Mouse (Mus musculus): ENCODE measurements around the gene Cyp4x1.
"Not testable (repeated sequence)": the region's sequence is repeated elsewhere in the genome, so short reads cannot be mapped to it uniquely, and the experiment has no call there.

Gene Cyp4x1

DNA sequence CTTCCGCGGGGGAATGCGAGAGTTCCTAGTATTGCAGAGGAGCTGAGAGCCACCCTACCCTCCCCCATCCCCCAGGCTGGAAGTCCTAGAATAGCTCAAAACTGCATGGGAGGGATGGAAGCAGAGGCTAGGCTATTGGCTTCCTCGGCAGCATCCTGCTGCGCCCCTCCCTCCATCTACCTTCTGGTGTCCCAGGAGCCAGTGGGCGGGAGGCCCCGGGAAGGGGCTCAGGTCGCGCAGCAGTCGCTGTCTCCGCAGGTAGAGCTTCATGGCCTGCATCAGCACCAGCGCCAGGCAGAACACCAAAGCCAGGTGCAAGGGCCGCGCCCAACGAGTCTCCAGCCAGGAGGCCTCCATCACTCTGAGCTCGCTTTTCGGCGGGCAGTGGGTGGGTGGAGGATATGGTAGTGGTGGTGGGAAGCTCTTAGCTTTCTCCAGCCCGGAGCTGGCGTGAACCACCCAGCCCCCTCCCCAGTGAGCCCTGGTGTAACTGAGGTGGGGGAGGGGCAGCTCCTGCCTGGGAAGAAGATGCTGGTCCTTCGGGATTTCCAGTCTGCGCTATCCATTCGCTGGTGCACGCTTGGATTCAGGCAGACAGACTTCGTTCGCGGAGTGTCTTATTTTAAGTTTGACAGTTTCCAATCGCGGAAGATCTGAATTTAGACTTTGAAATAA, at the start of gene Cyp4x1:
TSS of gene Cyp4x1 (minus strand) at position 661 of the 675 bp plus-strand sequence.
- peak; percentile 50 for DNase-seq (ENCODE audit: low read depth, low spot score)

DNA sequence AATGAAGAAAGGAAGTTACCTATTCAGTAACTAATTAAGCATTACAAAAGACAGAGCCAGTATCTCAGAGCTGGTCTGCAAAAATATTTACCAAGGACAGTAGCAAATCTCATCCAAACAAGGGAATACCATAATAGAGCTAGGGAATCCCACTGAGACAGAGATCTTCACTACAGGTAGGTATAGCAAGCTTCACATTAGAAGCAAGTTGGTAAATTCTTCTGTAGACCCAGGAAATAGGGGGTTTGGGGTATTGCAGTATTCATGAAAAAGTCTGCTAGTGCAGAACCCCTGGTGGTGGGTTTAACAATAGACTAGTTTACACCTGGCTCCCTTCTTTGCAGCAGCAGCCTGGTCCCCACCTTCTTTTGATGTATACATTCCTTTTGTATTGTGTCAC, 42.1 kb upstream of the Cyp4x1 start:
- DNase-seq (ENCODE audit: low read depth, low spot score), result peak; percentile 91

DNA sequence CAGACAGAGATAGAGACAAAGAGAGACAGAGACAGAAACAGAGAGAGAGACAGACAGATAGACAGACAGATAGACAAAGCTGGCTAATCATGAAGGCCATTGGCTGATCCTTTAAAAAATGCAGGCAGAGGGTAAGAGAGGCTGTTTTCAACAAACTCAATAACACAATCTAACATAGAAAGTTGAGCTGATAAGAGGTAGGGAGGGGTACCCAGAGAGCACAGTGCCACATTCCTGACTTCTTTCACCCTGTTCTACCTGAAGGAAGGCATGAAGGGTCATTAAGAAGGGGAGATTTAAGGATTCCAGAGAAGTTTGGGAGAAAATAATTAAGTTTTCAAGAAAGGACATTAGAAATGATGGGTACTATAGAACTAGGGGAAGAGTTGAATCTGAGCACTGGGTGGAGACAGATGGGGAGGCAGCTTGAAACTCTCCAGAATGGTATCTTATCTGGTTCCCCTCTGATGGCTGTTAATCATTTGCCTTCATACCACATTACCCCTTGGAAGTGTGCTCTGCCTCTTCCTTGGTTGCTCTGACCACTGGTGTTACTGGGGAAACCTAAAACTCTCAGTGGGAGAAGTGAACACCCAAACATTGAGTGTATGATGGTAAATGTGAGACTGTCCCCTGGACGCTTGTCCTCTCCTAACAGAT, 40.7 kb upstream of the Cyp4x1 start:
- DNase-seq (ENCODE audit: low read depth, low spot score), result no peak

DNA sequence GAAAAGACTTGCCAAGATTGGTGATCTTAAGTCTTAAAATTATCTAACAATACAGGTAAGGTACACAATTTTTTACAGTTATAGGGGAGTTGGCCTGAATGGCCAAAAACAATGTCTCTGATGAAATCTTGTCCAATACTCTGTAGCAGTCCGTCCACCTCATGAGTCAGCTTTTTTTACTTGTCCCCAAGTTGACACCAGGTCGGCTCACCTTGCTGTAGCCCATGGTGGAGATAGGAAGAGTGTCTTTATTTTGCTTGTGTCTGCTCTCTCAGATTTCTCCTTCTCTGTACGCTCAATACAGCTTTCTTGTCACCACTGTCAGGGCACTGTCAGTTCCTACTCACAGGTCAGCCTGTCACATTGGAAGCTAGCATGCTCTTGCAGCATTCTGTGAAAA, 24.9 kb upstream of the Cyp4x1 start:
- not testable (repeated sequence) for DNase-seq (ENCODE audit: low read depth, low spot score)

DNA sequence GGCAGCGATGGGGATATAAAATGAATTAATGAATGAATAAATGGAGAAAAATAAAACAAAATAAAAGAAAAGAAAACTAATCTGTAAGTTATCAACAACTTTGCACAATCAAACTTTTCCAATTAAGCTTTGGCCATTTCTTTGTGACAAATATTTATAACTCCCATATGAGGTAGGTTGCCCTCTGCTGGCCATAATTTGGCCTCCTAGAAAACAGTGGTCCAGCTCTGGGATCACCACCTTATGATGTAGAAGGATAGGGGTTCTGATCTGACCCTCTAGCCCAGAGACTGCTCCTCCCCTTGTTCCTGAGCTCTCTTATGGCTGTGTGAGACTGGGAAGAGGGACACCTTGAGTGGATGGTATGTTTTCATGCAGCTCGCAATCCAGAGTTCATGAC, 20.6 kb upstream of the Cyp4x1 start:
- DNase-seq (ENCODE audit: low read depth, low spot score), result no peak

DNA sequence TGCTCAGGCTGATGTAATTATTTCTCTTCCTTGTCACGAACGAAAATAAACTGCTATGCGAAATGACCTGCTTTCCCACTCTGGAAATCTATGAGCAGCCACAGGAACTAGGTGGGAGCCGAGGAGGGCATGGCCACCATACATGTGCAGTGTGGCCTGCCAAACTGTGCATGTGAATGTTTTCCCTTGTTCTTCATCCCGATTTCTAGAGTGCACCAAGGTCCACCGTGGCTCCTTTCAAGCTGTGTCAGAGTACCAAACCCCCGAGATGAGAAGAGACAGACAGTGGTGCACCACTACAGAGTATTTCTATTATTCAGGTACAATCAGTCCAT, 182 bp upstream of the Cyp4x1 start:
- no peak for DNase-seq (ENCODE audit: low read depth, low spot score)

DNA sequence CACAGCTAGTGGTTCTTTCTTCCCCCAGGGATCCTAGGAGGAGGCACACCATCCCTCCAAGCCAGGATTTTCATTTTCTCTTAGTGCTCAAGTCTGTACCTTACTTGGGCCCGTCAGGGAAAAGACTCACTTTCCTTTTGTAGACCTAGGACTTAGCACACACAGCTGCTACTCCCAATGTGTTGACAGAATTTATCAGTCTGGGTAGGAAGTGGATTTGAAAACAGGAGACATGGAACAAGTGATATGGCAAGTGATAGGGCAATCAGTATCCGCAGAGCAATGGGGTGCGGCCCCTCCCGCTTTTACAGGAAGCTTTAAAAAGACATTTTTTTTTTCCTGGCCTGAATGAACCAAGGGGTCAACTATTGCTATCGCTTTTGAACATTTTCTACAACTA, 996 bp downstream of the Cyp4x1 start:
- no peak for DNase-seq (ENCODE audit: low read depth, low spot score)

DNA sequence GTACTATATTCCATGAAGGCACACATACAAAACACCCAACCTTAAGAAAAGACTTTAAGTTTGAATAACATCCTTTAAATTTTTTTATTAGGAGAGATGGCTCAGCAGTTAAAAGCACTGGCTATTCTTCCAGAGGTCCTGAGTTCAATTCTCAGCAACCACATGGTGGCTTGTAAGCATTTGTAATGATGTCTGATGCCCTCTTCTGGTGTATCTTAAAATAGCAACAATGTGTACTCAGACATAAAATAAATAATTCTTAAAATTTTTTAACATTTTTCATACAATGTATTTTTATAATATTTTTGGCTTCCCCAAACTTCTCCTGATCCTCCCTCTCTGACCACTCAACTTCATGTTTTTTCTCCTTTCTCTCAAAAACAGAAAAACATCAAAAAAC, 9.4 kb downstream of the Cyp4x1 start:
- peak; percentile 19 for DNase-seq (ENCODE audit: low read depth, low spot score)

DNA sequence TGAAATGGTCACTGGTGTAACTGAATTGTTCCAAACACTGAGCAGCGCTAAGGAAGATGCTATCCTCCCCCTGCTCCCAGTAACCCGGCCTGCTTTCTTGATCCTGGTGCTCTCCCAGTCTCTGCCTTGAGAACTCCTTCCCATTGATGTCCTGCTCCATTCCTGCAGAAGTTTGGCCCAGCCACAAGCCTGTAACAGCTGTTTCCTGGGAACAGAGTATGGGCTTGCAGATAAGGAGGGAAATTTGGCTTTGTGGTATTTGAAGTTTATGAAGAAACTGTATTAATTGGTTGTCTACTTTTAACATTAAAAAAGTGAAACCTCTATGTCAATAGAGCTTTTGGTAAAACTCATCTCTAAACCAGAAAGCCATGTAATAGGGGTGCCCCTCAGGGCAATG, 10.6 kb downstream of the Cyp4x1 start:
- no peak for DNase-seq (ENCODE audit: low read depth, low spot score)

DNA sequence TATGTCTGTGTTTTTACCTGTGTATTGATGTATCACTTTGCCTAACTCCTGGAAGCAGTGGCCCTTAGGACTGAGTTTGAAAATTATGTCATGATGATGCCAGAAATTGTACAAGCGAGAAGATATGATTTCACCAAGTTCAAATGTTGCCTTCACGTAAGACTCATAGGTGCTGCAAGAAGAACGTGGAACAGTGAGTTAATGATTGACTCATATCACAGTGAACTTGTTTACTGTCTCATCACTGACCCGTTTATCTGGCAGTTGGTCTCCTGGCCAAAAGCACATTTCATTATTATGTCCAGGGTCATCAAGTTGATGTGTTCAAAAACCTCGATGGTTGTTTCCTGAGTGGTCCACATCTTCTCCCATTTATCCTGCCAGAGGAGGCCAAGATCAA, 12.5 kb downstream of the Cyp4x1 start:
- no peak for DNase-seq (ENCODE audit: low read depth, low spot score)

DNA sequence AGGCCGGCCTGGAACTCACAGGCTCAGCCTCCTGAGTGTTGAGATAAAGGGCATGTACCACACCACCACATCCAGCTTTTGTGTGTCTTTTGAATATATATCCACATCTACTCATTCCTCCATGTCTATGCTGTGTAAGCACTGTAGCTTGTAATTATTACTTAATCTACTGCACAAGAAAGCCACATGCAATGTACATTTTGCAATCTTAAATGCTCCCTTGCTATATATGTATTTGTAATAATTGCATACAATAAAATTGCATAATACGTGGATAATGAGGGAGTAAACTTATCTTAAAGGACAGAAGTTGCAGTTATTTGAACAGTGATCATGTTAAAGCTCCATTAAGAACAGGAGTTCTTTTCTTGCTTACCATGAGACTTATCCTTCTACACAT, 12.9 kb downstream of the Cyp4x1 start:
- DNase-seq (ENCODE audit: low read depth, low spot score), result no peak

DNA sequence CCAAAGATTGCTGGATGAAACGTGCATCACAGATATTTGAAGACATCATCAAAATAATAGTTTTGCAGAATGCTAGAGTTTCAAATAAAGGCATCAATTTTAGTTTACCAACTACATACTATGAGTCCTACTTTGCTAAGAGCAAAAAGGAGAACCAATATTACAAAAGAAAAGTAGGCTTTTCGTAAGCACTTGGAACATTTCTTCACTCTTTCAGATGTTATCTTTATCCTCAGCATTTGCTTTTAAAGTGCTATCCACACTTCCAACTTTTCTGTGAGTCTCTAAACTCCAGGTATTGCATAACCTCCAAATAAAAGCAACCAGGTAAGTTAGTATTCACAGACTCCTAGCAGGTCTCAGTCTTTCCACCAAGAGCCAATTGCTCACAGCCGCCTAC, 14.4 kb downstream of the Cyp4x1 start:
- no peak for DNase-seq (ENCODE audit: low read depth, low spot score)

DNA sequence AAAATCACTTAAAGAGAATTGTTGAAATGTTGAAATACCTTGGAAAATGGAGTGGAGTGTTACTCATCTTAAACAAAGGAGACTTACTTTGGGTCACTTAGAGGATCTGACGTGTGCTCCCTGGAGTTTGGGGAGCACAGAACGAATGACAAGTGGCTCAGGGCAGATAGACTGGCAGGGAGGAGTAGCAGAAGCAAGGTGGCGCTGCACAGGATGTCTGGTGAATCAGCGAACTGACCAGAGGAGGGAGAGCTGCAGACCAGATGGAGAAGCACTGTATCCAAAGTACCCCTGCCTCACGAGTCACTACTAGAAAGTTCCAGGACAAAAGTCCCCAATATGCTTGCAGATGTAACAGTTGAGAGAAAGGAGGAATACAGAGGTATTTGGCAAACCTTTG, 20.8 kb downstream of the Cyp4x1 start:
- no peak for DNase-seq (ENCODE audit: low read depth, low spot score)

DNA sequence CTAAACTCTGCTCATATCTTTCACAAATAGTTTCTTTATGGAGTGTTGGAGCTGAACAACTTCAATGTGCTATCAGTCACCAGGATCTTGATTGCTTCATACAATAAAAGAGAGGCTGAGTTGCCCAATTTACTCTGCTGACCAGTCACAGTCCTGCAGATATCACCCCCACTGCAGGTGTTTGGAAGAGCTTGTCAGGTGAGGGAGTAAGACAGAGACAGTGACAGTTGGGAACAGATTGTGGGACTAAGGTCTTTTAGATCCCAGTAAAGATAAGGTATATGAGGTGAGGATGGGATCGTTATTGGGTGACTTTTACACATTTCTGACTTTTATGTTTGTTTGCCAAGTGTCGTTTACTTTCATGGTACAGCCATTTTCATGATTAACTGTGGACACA, 22.9 kb downstream of the Cyp4x1 start:
- no peak for DNase-seq (ENCODE audit: low read depth, low spot score)

DNA sequence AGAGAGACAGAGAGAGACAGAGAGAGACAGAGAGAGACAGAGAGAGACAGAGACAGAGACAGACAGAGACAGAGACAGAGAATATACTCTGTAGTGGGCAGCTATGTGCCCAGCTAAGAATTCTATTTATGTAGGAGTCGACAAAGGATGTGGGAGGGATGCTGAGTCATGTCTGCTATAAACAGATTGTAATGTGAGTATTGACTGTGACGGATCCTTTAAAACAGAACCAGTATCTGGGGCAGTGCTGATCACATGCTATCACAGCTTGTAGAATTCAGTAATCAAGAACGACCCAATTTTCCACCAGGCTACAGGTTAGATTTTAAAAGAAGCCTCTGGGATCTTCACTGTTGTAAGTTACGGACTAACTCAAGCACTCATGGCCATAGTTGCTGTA, 30.6 kb downstream of the Cyp4x1 start:
- DNase-seq (ENCODE audit: low read depth, low spot score), result no peak

DNA sequence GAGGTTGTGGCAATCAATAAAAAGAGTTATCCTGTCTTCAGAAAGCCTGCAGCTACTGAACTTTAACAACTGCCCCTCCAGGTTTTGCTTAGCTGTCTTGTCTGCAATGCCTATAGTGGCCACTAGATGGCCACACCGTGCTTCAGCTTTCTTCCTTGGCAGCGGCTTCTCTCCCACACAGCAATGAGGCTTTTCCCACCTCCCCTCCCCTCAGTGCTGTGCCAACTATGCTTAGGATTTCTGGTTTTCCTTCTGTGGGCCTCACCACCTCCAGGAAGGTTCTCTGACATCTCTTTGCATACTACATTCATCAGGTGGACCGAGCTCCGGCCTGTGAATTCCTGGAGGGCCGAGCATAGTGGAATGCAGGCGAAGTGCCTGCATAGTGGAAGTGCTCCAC, 32.4 kb downstream of the Cyp4x1 start:
- DNase-seq (ENCODE audit: low read depth, low spot score), result peak; percentile 73

DNA sequence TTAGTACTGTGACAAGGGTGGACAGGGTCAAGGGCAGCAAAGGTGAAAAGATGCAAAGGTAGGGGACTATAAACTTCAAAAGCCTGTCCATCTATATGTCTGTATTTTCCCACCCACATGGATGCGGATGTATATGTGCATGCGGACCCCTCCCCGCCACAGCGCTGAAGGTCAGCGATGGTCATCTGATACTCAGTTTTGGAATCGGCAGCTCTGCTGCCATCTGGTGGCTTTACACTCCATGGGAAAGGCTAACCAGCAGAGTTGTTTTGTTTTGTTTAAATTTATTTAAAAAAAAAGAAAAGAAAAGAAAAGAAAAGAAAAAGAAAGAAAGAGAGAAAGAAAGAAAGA, 37.0 kb downstream of the Cyp4x1 start:
- DNase-seq (ENCODE audit: low read depth, low spot score), result peak; percentile 25

DNA sequence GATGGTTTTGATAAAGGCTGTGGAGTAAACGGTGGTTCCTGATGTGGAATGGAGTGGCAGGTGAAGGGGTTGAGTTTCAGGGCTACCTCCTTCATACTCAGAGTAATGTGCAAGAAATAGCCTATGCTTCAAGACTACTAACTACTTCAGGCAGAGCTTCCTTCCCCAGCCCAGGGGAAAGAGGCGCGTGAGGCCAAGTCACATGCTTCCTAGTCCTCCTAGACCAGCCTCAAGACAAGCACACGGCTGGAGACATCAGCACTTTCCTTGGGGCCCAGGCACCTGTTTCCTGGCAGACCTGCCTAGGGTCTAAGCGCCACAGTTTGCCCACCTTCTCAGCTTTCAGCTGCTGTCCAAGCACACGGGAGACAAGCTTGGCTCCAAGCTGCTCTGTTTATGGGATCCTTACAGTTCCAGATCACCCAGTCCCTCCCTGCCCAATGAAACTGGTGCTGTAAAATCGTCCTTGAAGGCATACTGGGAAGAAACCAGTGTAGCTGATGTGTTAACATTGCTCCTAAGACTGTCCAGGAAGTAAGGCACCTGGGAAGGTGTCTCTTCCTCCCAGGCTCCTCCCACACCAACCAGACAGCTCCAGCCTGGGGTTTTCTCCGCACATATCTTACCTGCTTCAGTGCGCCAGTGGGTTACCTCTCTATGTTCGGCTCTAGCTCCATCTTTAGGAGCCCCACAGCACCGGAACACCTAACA, 37.5 kb downstream of the Cyp4x1 start:
- DNase-seq (ENCODE audit: low read depth, low spot score), result no peak

DNA sequence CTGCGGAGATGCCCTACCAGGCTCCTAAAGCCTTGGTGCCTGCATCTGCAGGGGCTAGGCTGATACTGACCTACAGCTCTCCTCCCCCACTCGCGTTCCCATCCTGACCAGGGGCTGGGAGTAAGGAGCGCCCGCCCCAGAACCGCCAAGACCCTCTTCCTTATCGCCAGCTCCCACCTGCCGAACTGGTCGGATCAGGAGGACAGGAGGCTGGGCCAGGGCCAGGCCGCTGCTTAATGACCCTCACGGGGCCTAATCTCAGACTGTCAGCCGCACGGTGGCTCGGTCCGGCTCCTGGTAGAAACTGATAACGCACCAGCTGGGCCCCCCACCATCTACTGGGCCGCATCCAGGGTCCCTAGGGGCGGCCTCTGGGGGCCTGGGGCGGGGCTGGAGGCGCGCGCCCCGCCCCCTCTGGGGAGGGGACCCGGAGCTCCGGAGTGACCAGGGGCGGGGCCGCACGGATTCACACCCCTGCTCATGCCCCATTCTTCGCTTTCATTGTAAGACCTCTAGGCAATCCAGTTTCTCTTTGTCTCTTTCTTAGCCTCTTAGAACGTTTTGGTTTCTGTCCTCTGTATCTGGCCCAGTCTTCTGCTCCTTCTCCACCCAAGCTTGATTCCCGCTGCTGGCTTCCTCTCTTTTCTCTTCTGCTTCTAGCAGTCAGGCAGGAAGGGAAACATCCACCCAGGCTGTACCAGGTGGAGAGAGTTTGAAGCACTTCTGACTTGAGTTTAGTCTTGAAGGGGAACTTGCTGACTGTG, 38.2 kb downstream of the Cyp4x1 start:
- DNase-seq (ENCODE audit: low read depth, low spot score), result peak; percentile 43

DNA sequence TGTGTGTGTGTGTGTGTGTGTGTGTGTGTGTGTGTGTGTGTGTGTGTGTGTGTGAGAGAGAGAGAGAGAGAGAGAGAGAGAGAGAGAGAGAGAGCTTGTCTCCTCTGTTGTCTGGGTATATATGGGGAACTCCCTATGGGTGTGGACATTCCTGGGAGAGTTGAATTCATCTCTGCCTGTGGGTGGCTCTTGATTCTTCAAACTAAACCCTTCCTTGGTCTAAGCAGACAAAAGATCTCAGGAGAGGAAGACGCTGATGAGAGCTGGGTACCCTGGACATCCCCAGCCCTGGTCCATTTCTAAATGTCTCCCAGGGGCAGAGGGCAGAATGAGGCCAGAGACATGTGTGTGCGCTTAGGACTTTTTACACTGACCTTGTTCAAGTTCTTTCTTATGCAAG, 40.0 kb downstream of the Cyp4x1 start:
- peak; percentile 25 for DNase-seq (ENCODE audit: low read depth, low spot score)

DNA sequence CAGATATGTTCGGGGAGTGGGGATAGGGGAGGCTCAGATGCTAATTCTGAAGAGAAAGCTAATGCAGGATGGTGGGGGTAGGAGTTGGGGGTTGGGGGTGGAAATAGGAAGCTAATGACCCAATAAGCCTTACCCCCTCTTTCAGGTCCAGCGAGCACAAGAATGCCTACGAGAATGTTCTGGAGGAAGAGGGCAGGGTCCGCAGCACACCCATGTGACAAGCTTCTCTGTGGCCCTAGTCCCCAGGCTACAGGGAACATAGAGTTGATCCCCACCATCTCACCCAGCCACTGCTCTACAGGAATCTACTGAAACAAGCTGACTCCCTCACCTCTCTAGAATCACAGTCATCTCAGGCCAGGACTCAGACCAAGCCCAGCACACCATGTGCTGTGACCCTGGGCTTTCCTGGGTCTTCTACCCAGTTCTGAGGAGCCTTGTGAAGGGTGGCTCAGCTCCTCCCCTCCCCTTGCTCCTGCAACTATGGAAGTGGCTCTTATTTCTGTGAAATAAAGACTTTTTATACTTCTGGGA, 40.7 kb downstream of the Cyp4x1 start:
- DNase-seq (ENCODE audit: low read depth, low spot score), result no peak

DNA sequence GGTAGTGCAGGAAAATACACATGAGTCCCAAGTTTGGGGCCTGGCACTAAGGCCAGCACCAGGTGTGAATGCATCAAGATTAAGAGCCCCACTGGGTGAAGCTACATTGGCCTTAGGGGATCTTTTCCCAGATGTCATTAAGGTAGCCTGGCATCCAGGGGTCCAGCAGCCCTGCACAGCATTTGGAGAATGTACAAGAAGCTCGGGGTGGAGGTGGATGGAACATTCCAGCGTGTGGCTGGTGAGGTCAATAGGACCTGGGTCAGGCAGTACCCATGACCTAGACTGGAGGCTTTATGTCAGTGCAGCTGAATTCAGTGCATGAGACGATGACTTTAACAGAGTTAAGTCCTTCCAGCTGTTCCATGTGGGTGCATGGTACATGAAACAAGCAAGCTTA, 42.3 kb downstream of the Cyp4x1 start:
- no peak for DNase-seq (ENCODE audit: low read depth, low spot score)

Measured in R1 (cell line).